Mouse (Mus musculus): Measurements from ENCODE around the gene Atp6v1d.
A peak's percentile ranks its signal among the peaks of the same experiment; 100 is the strongest.

Gene Atp6v1d

DNA sequence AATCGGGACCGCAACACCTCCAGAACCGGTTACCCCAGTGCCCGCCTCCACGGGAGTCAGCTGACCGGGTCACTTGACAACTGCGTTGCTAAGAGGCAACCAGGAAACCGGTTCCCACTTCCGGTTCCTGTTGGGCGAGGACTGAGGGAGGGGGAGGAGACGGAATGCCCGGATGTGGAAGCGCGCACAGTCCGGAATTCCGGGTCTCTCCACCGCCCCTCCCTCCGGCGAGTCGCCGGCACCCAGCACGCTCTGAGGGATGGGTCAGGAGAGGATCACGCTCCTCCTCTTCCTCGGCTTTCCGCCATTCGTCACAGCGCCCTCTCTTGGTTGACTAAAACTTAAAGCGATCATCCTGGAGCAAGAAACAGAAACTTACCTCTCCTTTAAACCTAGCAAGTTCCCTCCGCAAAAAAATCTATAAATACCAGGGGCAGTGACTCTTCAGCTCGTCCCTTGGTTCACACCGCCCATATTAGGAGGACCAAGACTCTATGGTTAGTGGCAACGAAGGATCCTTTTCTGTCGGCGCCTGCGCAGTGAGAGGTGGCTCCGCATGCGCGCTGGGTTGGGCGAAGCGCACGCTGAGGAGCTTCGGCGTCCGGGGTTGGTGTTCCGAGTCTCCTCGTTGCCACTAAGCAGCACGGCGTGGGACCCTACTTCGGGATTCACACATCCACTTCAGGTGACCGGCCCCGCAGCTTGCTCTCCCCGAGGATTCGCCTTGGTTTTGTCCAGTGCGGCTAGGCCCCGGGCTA is at the start of gene Atp6v1d, which contains the start of gene Eif2s1:
Atp6v1d (minus strand) TSS at position 143 of the 758 bp plus-strand sequence.
Eif2s1 (plus strand) TSS at position 324 of the 758 bp plus-strand sequence.
- peak; percentile 98 to 99 for DNase-seq

DNA sequence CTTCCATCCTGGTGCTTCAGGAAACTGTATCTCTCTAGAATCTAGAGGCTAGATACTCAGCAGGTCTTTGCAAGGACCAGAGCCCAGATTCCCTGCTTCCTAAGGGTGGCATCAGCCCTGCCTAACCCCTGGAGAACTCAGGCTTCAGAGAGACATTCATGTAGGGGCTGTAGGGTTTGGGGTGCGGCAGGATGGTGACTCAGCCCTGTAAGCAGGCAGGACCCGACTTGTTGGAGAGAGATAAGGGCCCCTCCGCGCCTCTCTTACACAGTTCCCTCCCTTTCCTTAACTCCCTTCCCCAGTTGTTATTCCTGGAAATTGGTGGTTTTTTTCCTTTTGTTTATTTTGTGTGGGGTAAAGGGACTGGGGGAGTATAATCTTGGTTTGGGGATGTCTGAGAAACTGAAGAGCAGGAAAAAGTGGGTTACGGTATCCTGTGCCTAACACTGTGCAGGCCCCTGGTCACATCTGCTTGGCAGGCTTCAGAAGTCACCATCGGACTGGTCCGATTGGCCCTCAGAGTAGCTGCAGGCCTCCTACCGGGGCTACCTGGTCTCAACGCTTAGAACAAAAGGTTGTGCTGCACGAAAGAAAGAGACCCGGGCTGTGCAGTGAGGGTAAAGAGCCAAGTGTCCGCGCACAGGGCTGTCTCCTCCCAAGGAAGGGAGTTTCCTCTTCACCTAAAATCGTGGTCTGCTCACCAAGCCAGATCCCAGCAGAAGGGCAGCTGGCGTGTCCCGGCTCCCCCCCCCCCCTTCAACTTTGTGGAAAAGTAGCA is 49.4 kb upstream of the Atp6v1d start:
- no peak for DNase-seq

GRCm38 (mm10) chr12:78908081-78908605 is 46.7 kb upstream of the Atp6v1d start:
- DNase-seq, result no peak

DNA sequence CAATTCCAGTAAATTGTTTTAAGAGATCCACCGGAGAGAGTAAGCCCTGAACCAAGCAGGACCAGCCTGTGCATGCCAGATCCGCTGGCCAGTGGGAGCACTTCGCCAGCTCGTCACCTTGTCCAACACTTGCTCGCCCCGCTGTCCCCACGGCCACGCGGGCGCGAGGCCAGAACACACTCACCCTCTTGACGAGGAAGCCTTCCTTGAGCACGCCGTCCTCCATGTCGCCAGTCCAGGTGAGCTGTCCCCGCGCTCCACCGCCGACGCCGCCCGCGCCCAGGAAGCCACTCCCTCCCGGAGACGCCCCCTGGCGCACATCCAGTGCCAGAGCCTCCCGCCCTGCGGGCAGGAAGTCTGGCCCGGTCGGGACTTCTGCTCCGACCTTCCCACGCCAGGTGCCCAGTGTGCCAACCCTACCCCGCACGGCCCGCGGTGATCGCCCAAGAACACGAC is 45.3 kb upstream of the Atp6v1d start, which contains the start of gene Plek2:
Plek2 (minus strand) TSS at position 258 of the 456 bp plus-strand sequence.
- peak; percentile 84 to 85 for DNase-seq

DNA sequence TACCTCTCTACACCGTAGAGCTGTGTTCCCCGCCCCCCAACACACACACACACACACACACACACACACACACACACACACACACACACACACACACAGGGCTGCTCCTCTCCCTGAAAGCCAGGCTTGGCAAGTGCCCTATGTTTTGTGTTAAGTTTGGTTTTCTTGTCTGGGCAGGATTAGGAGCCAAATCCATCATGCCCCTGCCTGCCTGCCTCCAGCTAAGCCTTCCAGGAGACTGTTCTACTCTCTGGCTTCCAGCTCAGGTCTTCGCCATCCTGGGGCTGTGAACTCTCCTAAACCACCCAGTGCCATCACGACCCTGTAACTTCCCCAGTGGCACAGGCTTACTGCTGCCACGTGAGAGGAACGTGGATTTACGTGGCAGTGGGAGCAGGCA is 43.1 kb upstream of the Atp6v1d start:
- DNase-seq, result no peak

DNA sequence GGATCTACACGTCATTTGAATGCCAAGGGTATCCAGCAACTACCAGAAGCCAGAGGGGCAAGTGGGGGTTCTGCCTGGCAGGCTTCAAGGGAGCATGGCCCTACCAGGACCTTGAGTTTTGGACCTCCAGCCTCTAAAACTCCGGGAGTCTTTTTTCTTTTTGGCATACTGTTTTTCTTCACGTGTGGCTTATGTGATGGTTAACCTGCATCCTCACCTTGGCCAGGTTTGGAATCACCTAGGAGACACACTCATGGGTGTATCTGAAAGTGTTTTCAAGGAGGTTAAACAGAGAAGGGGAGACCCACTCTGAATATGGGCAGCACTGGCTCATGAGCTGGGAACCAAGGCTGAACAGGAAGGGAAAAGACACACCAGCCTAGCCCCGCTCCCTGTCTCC is 41.9 kb upstream of the Atp6v1d start:
- no peak for DNase-seq

GRCm38 (mm10) chr12:78901467-78901866 is 40.0 kb upstream of the Atp6v1d start:
- no peak for DNase-seq

GRCm38 (mm10) chr12:78897861-78898260 is 36.4 kb upstream of the Atp6v1d start:
- no peak for DNase-seq

DNA sequence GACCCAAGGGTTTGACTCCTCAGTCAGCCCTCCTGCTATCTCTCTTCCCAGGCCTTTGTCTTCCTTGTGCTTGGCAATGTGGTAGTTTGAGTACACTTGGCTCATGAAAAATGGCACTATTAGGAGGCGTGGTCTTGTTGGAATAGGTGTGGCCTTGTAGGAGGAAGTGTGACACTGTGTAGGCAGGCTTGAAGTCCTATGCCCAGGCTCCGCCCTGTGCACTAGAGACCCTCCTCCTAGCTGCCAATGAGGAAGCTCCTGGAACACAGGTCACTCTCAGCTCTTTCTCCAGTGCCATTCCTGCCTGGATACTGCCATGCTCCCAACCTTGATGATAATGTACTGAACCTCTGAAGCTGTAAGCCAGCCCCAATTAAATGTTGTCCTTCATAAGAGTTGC is 29.7 kb upstream of the Atp6v1d start:
- DNase-seq, result no peak

DNA sequence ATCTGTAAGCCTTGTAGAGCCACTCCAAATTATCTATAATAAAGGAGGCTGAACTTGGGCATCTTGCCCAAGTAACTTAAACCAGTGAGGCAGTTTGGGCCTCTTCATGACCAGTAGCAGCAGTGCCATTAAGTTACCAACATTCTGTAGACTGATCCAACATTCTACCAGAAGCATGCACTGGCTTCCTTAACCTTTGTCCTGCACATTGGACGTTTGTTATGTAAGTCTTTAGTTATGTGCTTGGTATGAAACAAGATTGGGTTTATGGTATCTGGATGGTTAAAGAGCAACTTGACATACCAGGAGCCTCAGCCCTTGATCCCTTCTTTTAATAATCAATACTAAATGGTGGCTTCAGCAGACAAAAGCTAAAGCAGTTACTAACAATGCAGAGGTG is 28.6 kb upstream of the Atp6v1d start:
- DNase-seq, result no peak

DNA sequence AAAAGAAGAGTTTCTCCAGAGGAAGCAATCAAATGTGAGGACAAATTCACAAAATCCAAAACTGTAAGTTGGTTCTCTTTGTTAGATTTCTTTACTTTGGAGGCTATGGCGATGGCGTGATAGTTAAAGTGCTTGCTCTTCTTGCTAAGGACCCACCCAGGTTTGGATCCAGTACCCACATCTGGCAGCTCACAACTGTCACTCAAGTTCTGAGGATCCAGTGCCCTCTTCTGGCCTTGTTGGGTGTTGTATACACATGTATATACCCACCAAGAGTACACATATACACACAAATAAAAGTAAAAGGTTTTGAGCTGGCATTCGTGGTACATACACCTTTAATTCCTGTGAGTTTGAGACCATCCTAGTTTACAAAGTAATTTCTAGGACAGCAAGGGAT is 13.1 kb upstream of the Atp6v1d start:
- DNase-seq, result no peak

- DNase-seq, result no peak
Observed at GRCm38 (mm10) chr12:78868115-78868514, 6.7 kb upstream of the Atp6v1d start.

DNA sequence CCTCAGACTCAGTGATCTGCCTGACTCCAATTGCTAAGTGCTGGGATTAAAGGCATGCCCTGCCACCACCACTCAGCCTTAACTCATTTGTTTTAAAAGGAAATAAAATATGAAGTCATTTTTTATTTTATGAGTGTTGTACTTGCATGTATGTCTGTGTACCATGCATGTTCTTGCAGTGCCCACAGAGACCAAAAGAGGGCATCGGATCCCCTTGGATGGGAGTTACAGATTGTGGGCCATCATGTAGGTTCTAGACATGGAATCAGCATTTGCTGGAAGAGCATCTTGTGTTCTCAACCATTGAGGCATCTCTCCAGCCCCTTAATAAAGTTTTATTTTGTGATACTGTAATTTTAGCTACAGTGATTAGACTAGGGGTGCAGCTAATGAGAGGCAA is 4.0 kb upstream of the Atp6v1d start:
- peak; percentile 31 to 49 for DNase-seq

- DNase-seq, result no peak
Observed at GRCm38 (mm10) chr12:78862254-78862730, 854 bp upstream of the Atp6v1d start.

DNA sequence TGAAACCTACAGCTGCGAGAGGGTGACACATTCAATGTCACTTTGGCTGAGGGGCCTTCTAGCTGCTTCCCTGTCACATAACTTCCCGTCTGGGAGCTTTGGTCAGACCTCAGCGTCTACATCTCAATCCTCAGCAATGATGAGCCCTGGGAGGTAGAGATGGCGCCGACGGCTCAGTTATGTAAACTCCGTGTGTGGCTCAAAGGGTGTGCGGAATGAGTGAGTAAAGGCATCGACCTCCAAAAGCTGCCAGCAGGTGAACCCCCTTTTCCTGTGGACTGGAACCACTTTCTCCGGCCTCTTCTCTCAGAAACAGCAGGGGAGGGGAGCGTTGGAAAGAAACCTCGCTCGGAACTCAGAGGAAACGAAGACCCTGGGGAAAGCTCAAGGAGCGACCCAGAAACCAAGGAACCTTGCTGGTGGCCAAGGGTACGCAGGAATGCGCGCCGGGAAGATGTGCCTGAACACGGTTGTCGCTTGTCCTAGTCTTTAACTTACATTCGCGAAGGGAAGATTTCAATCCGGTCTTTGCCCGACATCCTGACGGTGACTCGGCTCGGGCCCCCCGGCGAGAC is 430 bp downstream of the Atp6v1d start:
- no peak for DNase-seq

DNA sequence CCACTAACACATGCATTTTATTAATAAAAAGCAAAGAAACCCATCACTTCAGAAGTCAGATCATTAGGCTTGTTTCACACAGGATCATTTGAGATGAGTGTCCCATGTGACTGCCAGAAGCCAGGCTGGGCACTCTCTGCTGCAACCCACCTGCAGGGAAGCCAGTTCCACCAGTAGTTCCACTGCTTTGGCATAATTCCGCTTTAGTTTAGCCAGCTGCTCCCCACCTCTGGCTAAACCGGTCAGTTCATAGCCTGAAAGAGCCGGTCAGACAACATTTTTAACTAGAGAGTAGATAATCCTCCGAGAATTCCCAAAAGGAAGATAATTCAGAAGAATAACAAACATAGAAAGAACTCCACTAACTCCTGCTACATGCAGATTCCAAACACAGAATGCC is 13.2 kb downstream of the Atp6v1d start:
- no peak for DNase-seq

- DNase-seq, result no peak
Observed at GRCm38 (mm10) chr12:78842429-78842828, 19.0 kb downstream of the Atp6v1d start.

DNA sequence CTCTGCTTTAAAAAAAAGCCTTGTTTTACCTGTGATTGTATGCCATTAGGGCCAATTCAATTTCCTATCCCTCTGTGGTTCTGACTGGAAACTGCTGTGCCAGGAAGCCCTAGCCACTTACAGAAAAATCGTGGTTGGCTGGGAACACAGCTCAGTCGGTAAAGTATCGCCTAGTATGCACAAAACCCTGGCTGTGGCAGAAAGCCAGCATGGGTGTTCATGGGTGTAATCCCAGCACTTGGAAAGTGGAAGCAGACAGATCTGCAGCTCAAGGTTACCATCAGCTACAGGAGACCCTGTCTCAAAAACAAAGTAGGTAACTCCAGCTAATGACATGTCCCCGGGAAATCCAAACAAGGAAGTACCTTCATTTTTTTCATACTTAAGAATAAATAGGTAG is 21.5 kb downstream of the Atp6v1d start:
- peak; percentile 24 to 47 for DNase-seq

- DNase-seq, result no peak
Observed at GRCm38 (mm10) chr12:78834496-78834895, 26.9 kb downstream of the Atp6v1d start.

DNA sequence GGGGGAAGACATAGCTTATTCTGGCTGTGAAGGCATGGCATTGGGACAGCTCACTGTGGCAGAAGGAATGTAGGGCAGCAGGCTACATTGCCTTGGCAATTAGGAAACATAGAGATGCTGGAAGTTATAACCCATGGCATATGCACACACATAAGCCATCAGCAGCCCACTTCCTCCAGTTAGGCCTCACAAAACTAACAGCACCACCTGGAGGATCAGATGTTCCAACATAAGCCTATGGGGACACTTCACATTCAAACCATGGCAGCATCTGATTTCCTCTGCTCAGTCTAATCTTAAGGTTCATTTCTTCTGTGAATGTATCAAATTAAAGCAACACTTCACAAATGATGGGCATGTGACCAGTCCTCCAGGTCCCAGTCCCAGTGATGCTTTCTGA is 47.0 kb downstream of the Atp6v1d start:
- peak; percentile 41 to 47 for DNase-seq

GRCm38 (mm10) chr12:78801836-78802235 is 59.6 kb downstream of the Atp6v1d start:
- DNase-seq, result no peak

DNA sequence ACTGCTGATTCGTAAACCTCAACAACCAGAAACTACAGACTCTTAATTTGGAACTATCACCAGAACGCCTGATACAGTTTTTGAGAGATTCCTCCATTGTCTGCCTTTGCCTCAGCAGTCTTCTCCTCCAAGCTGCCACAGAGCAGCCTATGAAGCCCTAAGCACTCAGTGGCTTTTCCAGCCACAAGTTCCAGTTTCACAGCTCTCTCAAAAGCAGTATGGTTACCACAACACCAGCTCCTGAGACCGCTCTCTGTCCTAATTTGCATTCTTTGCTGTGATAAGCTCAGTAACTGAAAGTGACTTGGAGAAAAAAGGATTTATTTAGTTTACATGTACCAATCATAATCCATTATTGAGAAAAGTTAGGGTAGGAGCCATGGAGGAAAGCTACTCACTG is 61.4 kb downstream of the Atp6v1d start:
- no peak for DNase-seq

DNA sequence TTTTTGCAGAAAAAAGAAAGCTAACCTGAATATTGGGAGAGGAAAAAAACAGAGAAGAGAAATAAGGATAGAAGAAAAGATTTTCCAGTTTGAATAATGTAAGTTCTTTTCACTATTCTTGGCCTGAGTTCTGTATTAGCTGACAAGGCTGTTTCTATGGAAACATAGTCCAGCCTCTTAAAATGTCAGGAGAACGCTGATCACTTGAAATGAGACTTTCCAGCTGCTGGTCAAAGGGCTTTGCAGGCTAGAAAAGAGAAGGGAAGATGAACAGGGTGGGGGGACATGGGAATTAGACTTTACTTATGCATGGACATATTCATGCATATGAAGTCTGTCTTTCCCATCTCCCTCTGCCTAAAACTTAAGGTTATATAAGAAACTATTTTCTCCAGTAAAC is 67.2 kb downstream of the Atp6v1d start:
- no peak for DNase-seq
